Mouse (Mus musculus): Measurements from ENCODE around the gene Gm20479.

GRCm38 (mm10) chr7:27319411-27319810 is 37.8 kb downstream of the Gm20479 start:
- TF ChIP-seq CTCF (IDR thresholded peaks at IDR 0.05; ENCODE audit: control insufficient read depth, insufficient read depth, low read length) (no peak), POLR2A (IDR thresholded peaks at IDR 0.05; ENCODE audit: borderline replicate concordance, control insufficient read depth, low read depth, low read length) (no peak)
